Mouse (Mus musculus) hindbrain, embryonic 13.5 days (tissue): ENCODE data around the gene Lcn5. TPM values are rescaled to one million over a fixed set of nuclear protein-coding genes. Genes with fewer than 3 reads are reported as not detected.

Source experiments
- polyA plus RNA-seq: library from polyadenylated mRNA; unstranded; fragments of >200 nt; fragmentation: Nextera tagmentation; extraction: Ambion mirVana; gene quantifications from 2 replicates; pipeline ENCODE4 v1.2.1, GENCODE M21; 2015

The Lcn5 gene
- polyA plus RNA-seq, 1 experiment from 2014 or later, result not detected

Other genes starting within 250 kb of the Lcn5 start
- 0.19 TPM in 1 of 2 replicates, not detected in the other for gene Fut7, start 234.7 kb upstream of the Lcn5 start, polyA plus RNA-seq
- gene Abca2, start 229.2 kb upstream of the Lcn5 start, polyA plus RNA-seq, result 10.0 and 11.6 TPM in 2 replicates
- 3.4 and 3.7 TPM in 2 replicates for gene Clic3, start 201.1 kb upstream of the Lcn5 start, polyA plus RNA-seq
- 91.6 and 98.8 TPM in 2 replicates for gene Paxx, start 196.9 kb upstream of the Lcn5 start, polyA plus RNA-seq
- 50.3 and 50.5 TPM in 2 replicates for gene Ptgds, start 187.9 kb upstream of the Lcn5 start, polyA plus RNA-seq
- not detected in 2 replicates for gene Lcn12, start 164.0 kb upstream of the Lcn5 start, polyA plus RNA-seq
- 119 and 125 TPM in 2 replicates for gene Fbxw5, start 157.2 kb upstream of the Lcn5 start, polyA plus RNA-seq
- gene C8g, start 156.2 kb upstream of the Lcn5 start, polyA plus RNA-seq, result 5.4 and 5.5 TPM in 2 replicates
- gene Traf2, start 111.0 kb upstream of the Lcn5 start, polyA plus RNA-seq, result 21.1 and 21.2 TPM in 2 replicates
- 409 and 436 TPM in 2 replicates for gene Edf1, start 100.1 kb upstream of the Lcn5 start, polyA plus RNA-seq
- 2.3 and 2.6 TPM in 2 replicates for gene Mamdc4, start 83.1 kb upstream of the Lcn5 start, polyA plus RNA-seq
- gene Phpt1, start 82.7 kb upstream of the Lcn5 start, polyA plus RNA-seq, result 179 and 182 TPM in 2 replicates
- gene Ajm1, start 76.2 kb upstream of the Lcn5 start, polyA plus RNA-seq, result 8.1 and 8.2 TPM in 2 replicates
- 67.9 and 75.5 TPM in 2 replicates for gene Rabl6, start 49.4 kb upstream of the Lcn5 start, polyA plus RNA-seq
- 0.21 and 0.25 TPM in 2 replicates for gene Ccdc183, start 40.3 kb upstream of the Lcn5 start, polyA plus RNA-seq
- gene Tmem141, start 35.9 kb upstream of the Lcn5 start, polyA plus RNA-seq, result 35.0 and 42.2 TPM in 2 replicates
- 2.5 and 3.3 TPM in 2 replicates for gene Fcna, start 29.9 kb upstream of the Lcn5 start, polyA plus RNA-seq
- gene Lcn8, start 4.8 kb upstream of the Lcn5 start, polyA plus RNA-seq, result not detected in 2 replicates
- gene Lcn6, start 18.8 kb downstream of the Lcn5 start, polyA plus RNA-seq, result not detected in 2 replicates
- not detected in 2 replicates for gene Lcn10, start 24.8 kb downstream of the Lcn5 start, polyA plus RNA-seq
- not detected in 2 replicates for gene Obp2a, start 42.1 kb downstream of the Lcn5 start, polyA plus RNA-seq
- 126 and 129 TPM in 2 replicates for gene Bmyc, start 48.8 kb downstream of the Lcn5 start, polyA plus RNA-seq
- gene Obp2b, start 79.1 kb downstream of the Lcn5 start, polyA plus RNA-seq, result not detected in 2 replicates
- gene Lcn3, start 107.6 kb downstream of the Lcn5 start, polyA plus RNA-seq, result not detected in 2 replicates
- gene Lcn11, start 119.1 kb downstream of the Lcn5 start, polyA plus RNA-seq, result not detected in 2 replicates
- not detected in 2 replicates for gene Gm13539, start 124.3 kb downstream of the Lcn5 start, polyA plus RNA-seq
- gene Glt6d1, start 157.9 kb downstream of the Lcn5 start, polyA plus RNA-seq, result not detected in 2 replicates
- gene Lcn9, start 165.2 kb downstream of the Lcn5 start, polyA plus RNA-seq, result not detected in 2 replicates
- not detected in 2 replicates for gene Sohlh1, start 189.3 kb downstream of the Lcn5 start, polyA plus RNA-seq
- 11.1 TPM in 2 replicates for gene Kcnt1, start 205.8 kb downstream of the Lcn5 start, polyA plus RNA-seq